14 mouse cellular contexts compared by ENCODE assay signal in genomic region chr5:54280670-54281069, GRCm38 (mm10).
DNase-seq lines count a peak whose midpoint lies in the region; TF ChIP-seq lines count a peak whose summit lies in the region.
"Had no signal": no experiment of that assay in that cellular context is flagged by ENCODE, and none has a peak within 500 bp of the region (broad histone marks: within the 10 kb centered on the region; RNA-seq: fewer than 3 reads in every experiment).

No protein-coding gene starts in this region.

- DNase-seq in gastrocnemius, adult 2 months: no peak
- no peak for DNase-seq in gastrocnemius, postnatal 36 days
- no peak for DNase-seq in left cerebral cortex, adult 2 months (ENCODE audit: extremely low spot score in 1 of 2, low spot score in 2 of 2)
- DNase-seq in left cerebral cortex, adult 8-10 months (ENCODE audit: low spot score in 2 of 2): no peak
- peak; percentile 25 for DNase-seq in 3T3-L1 (ENCODE audit: low read depth, low spot score)
- peak; percentile 26 for DNase-seq in ZHBTc4 (ENCODE audit: low read depth, low spot score)
- DNase-seq in right cerebral cortex, postnatal 10 days (ENCODE audit: low spot score in 2 of 2): no peak
- DNase-seq in thymus, postnatal 10 days (ENCODE audit: low spot score in 2 of 2): no peak
- DNase-seq: forebrain, postnatal 0 days; heart, adult 18-20 months; layer of hippocampus, adult 9-11 months had no signal

- no peak overlapping the region for H3K27ac ChIP-seq in gastrocnemius, adult 2 months
- H3K27ac ChIP-seq in left cerebral cortex, adult 2 months: no peak overlapping the region
- H3K27ac ChIP-seq: embryonic facial prominence, embryonic 12.5 days; hindbrain, embryonic 12.5 days; liver, embryonic 12.5 days had no signal

- H3K4me3 ChIP-seq in gastrocnemius, adult 2 months: no peak overlapping the region
- H3K4me3 ChIP-seq in left cerebral cortex, adult 2 months: no peak overlapping the region
- H3K4me3 ChIP-seq: embryonic facial prominence, embryonic 12.5 days; hindbrain, embryonic 12.5 days; liver, embryonic 12.5 days had no signal

- peak; percentile 27; the same call in 1 of the 2 replicates for TF ChIP-seq CTCF in gastrocnemius, adult 2 months (IDR thresholded peaks at IDR 0.05)
- peak; percentile 6; the same call in 1 of the 2 replicates for TF ChIP-seq CTCF in left cerebral cortex, adult 2 months (IDR thresholded peaks at IDR 0.05)

- intact Hi-C loops in gastrocnemius, adult 2 months (cut with DNase I): no loop called here
- intact Hi-C loops in gastrocnemius, postnatal 36 days (cut with DNase I): no loop called here
- intact Hi-C loops in left cerebral cortex, adult 2 months (cut with DNase I): no loop called here

Comparison
In these comparisons a context has a peak if more than half of its experiments do, and no peak if none do; other contexts are left out.
1. DNase-seq: peak in 3T3-L1 (single experiment) and ZHBTc4 (single experiment); none in gastrocnemius, adult 2 months (single experiment), gastrocnemius, postnatal 36 days (0 of 2), left cerebral cortex, adult 2 months (0 of 2), left cerebral cortex, adult 8-10 months (0 of 2), right cerebral cortex, postnatal 10 days (0 of 2) and thymus, postnatal 10 days (0 of 2).